Mouse (Mus musculus) liver, postnatal 0 days (tissue): Measurements from ENCODE around the gene Mad1l1.

Source experiments
- CTCF ChIP-seq: sonication (generic); IDR thresholded peaks from 2 replicates; pipeline ENCODE4 v1.5.1; 2016; ENCODE audit warnings: antibody characterized with exemption, low read depth
- EP300 ChIP-seq: IDR thresholded peaks from 2 replicates; pipeline ENCODE4 v1.6.1; 2016; ENCODE audit warnings: antibody characterized with exemption, low read depth, mild to moderate bottlenecking

- TF ChIP-seq EP300, result no peak
- TF ChIP-seq CTCF, result no peak
Measured at GRCm38 (mm10) chr5:140143541-140143940, 177.8 kb downstream of the Mad1l1 start.
